Mouse (Mus musculus): ENCODE data around the gene Amigo1.

- TF ChIP-seq EP300 (IDR thresholded peaks at IDR 0.05; ENCODE audit: low read depth in 1 of 2, low read length in 2 of 2): no peak
- no peak for TF ChIP-seq NELFE (IDR thresholded peaks at IDR 0.05; ENCODE audit: low read depth, low read length)
- TF ChIP-seq CTCF (IDR thresholded peaks at IDR 0.05 in 2 of 3, conservative IDR thresholded peaks at IDR 0.05 in 1 of 3; ENCODE audit: control insufficient read depth in 1 of 3, insufficient read depth in 1 of 3, low read depth in 2 of 3, low read length in 3 of 3, poor library complexity in 1 of 3, severe bottlenecking in 1 of 3): no peak
- no peak for TF ChIP-seq USF2 (IDR thresholded peaks at IDR 0.05; ENCODE audit: borderline replicate concordance in 1 of 2, insufficient read depth in 1 of 2, low read depth in 1 of 2, low read length in 2 of 2)
- no peak for TF ChIP-seq HCFC1 (IDR thresholded peaks at IDR 0.05; ENCODE audit: low read depth, low read length)
- no peak for TF ChIP-seq TAL1 (IDR thresholded peaks at IDR 0.05; ENCODE audit: low read length)
- TF ChIP-seq MAFK (IDR thresholded peaks at IDR 0.05; ENCODE audit: borderline replicate concordance, low read depth, low read length): no peak
- no peak for TF ChIP-seq SIN3A (IDR thresholded peaks at IDR 0.05; ENCODE audit: low read length)
- no peak for TF ChIP-seq MAX (IDR thresholded peaks at IDR 0.05; ENCODE audit: low read length)
- no peak for TF ChIP-seq ZNF384 (IDR thresholded peaks at IDR 0.05; ENCODE audit: low read depth, low read length)
- TF ChIP-seq GABPA (IDR thresholded peaks at IDR 0.05; ENCODE audit: low read depth, low read length): no peak
These were observed 18.3 kb downstream of the Amigo1 start for GRCm38 (mm10) chr3:108204470-108204869.

Measured in MEL (cell line).